Mouse (Mus musculus) brain, embryonic 14.5 days (tissue): ENCODE data around the gene Ly6g5b.

Experiments used
- CTCF ChIP-seq: fragments of 200-500 bp; IDR thresholded peaks from 2 replicates; pipeline ENCODE4 v1.5.1; 2012; ENCODE audit warnings: inconsistent platforms, mild to moderate bottlenecking, moderate library complexity, borderline replicate concordance; ENCODE audit not compliant: insufficient read depth, insufficient read length; ENCODE audit errors: extremely low read depth
- POLR2A ChIP-seq: fragments of 200-500 bp; IDR thresholded peaks from 2 replicates; pipeline ENCODE4 v1.6.1; 2012; ENCODE audit warnings: mild to moderate bottlenecking, inconsistent platforms, borderline replicate concordance; ENCODE audit not compliant: poor library complexity, insufficient read depth, insufficient read length, severe bottlenecking; ENCODE audit errors: extremely low read depth

GRCm38 (mm10) chr17:35134801-35135590, 19.8 kb upstream of the Ly6g5b start, which contains the start of gene Bag6:
- TF ChIP-seq CTCF: no peak
- TF ChIP-seq POLR2A: peak; percentile 77
